Mouse (Mus musculus): Measurements from ENCODE around the gene Fstl4. TPM values are rescaled to one million over a fixed set of nuclear protein-coding genes. Genes with fewer than 3 reads are reported as not detected.

Gene Fstl4
- total RNA-seq, 4 experiments from 2014 or later = 11.3 to 14.9 (median 13.1) TPM

DNA sequence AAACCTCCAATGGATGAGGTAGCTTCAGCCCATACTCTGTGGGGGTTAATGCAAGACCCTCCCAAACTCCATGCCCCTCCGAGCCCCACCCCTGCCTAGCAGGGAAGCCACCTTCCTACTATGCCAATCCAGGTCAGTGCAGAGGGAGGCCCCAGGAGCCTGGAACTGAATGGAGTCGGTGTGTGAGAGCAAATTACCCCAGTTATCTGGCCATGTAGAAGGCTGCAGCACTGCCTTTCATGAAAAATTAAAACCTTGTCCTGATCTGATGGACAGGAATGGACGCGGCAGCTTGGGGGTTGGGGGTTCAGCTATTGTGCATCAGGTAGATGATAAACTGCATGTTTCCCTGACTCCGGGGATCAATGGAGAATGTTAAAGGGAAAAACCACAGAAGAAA lies 139.7 kb downstream of the Fstl4 start:
- DNase-seq (ENCODE audit: low spot score in 2 of 2) = no peak

DNA sequence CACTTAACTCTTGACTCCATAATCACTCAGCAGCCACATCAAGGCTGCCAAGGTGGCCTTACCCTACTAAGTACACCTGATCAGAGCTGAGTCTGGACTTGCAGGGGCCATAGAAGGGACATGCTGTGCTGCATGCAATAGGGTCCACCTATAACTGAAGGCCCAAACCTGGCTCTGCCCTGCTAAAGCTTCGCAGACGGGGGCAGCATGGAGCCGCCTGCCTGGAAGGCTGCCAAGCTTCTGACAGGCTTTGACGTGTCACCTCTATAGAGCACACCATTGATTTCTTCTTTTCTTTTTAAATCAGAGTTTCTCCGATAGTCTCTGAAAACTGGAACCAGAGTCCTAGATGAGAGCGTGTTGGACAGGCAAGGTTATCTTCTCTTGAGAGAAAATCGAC lies 146.4 kb downstream of the Fstl4 start:
- no peak for DNase-seq (ENCODE audit: low spot score in 2 of 2)

DNA sequence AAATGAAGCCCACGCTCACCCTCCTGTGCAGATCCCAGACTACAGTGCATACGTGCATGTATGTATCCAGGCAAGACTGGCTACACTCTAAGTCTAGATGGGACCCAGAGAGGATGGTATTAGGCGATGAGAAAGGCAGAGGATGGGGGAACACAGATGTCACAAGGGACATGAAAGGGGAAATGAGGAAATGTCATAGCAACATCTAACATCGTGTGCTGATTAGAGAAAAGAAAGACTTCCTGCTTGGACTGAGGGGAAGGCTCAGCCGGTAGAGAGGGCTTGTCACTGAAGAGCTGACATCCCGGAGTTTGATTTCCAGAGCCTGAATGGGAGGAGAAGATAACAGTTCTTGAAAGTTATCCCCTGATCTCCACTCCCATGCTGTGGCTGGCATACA lies 150.0 kb downstream of the Fstl4 start:
- no peak for DNase-seq (ENCODE audit: low spot score in 2 of 2)

DNA sequence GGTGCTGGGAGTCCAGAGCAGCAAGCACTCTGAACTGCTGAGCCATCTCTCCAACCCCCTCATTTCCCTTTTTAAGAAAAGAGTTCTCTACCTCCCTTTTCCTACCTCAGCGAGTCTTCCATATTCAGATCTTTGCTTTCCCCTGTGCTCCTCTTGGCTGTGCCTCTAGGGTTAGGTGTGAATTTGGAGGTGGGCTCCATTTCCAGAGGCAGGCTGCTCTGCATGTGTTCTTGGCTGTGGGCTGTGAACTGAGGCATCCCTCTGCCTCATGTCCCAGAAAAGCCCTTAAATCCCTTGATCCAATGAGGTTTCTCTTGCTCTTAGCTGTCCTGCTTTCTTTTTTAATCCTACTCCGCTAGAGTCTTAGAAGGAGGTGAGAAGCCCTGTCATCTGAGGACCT lies 151.2 kb downstream of the Fstl4 start:
- no peak for DNase-seq (ENCODE audit: low spot score in 2 of 2)

DNA sequence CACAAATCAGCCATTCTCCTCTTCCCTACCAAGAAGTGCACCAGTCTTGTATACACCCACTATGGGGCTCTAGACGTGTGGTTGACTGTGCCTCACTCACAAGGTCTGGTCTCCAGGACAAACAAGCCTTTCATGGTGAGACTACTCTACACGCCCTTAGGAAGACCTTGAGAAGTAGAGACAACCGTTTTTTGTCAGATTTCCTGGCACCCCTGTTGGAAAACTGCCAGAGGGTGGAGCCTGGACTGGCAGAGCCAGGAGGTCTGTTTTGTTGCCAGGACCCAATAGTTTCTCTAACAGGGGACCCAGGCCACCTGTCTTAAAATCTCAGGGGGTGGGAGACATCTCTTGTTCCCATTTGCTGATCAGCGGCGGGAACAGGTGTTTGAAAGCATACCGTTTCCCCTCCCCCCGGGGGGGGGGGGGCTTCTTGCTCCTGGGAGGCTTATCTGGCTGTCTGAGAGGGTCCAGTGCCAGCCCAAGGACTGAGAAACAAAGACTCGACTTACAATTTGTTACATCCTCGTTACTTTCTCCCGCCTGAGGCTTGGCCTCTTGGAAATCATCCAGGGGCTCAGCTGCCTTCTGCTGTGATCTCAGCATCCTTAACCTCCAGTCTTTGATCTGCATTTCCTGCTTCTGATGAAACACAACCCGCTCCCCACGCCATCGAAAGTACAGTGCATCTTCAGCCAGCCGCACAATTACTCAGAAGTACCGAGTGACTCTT lies 155.0 kb downstream of the Fstl4 start:
- no peak for DNase-seq (ENCODE audit: low spot score in 2 of 2)

DNA sequence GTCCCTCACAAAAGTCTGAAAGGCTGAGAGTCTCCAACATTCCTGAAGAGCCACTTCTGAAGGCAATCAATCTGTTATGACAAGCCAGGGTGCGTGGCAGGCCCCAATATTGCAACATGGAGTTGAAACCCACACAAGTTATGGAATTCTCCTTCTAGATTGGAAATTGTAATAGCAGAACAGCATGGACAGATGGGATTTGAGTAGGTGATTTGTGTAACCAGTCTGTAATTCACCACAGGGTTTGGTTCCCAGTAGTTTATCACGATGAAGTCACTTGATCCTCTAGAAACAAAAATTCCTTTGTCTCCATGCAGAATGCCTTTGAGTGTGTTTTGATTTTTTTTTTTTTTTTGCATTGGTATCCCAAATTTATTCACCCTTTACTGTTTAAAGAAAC lies 159.8 kb downstream of the Fstl4 start:
- DNase-seq (ENCODE audit: low spot score in 2 of 2) = peak; percentile 21 to 37

DNA sequence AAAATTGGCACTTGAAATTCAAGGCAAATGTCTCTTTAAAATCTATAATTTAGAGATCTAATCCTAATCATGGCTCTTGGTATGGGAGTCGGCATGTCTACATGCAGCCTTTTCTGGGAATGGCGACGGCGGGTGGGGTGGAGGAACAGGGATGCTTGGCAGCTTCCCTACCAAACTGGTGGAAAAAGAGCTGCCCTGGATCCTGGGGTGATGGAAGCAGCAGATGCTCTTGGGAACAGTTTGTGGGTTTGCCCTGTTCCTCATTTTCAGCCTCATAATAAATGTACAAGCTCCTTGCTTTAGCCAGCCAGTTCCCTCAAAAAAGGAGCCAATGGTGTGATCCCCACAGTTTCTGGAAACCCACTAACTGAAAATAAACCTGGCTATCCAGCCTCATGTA lies 163.9 kb downstream of the Fstl4 start:
- peak in 1 of 2 experiments; percentile 34 for DNase-seq (ENCODE audit: low spot score in 2 of 2)

DNA sequence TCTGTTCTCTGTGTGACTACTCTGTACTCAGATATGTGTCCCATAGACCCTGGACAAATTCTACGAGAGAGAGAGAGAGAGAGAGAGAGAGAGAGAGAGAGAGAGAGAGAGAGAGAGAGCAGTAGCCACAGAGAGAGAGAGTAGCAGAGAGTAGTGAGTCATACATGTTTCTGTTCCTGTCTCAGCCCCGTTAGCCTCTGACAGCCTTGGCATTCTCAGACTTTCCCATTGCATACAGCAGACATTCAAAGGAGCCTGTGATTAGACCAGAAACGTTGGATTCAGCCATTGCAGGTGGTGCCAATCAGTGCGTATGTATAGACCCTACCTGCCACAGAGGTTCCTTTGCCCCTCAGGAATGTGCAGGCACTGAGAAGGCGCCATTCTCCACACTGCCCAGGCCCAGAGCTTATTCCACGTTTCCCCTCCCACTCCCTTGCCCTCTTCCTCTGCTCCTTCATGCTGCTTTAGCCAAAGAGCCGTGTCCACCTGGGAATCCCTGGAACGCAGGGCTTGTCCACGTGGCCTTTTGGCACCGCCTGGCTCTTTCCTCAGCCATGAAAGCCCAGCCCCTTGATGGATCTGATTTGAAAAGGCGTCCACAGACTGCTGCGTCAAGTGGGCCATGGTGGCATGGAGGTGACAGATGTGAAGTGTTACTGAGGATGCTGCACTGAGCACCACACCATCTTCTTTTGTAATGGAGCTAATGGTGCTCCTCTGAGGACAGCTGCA lies 175.1 kb downstream of the Fstl4 start:
- no peak for DNase-seq (ENCODE audit: low spot score in 2 of 2)

DNA sequence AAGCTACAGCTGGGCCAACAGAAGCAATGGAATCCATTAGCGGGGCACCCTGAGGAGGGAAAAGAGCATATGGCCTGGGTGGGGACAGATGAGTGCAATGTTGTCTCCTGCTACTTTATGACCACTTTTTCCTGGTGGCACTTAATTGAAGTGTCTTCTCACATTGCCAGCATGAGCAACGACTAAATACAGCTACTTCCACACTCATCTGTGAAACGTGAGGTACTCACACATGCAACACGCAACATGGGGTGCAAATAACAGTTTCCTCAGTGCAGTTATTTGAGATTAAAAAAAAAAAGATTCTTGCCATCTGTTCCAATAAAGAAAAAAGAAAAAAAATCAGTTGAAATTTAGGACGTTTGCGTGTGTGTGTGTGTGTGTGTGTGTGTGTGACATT lies 178.5 kb downstream of the Fstl4 start:
- DNase-seq (ENCODE audit: low spot score in 2 of 2) = no peak

DNA sequence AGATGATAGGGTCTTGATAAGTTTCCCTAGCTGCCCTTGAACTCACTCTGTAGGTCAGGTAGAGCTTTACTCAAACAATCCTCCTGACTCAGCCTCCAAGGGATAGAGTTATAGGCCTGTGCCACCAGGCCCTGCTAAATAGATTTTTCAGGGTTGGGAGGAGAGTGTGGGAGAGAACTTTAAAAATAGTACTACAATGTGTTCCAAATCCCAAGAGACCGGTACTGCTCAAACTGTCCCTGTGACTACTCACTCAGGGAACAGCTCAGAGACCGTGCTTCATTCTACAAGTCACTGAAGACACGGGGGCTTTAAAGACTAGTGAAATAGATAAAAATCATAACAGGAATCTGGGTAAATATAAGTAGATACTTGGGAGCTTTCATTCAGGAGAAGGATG lies 190.6 kb downstream of the Fstl4 start:
- no peak for DNase-seq (ENCODE audit: low spot score in 2 of 2)

DNA sequence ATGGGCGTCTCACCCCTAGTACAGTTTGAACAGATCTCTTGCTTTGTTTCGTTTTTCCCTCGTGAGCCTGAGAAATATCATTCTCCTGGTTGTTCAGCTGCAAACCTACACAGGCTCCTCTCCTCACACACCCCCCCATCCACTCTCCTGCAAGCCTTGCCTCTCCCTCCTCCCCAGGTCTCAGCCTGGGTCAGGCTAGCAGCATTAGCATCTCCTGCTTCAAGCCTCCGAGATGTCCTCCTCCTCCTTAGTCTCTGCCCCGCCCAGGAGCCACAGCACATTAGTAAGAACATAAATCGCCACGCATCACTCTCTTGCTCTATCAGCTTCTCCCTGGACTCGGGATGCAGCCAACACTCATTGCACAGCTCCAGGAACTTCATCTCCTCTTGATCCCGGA lies 204.4 kb downstream of the Fstl4 start:
- no peak for DNase-seq (ENCODE audit: low spot score in 2 of 2)

DNA sequence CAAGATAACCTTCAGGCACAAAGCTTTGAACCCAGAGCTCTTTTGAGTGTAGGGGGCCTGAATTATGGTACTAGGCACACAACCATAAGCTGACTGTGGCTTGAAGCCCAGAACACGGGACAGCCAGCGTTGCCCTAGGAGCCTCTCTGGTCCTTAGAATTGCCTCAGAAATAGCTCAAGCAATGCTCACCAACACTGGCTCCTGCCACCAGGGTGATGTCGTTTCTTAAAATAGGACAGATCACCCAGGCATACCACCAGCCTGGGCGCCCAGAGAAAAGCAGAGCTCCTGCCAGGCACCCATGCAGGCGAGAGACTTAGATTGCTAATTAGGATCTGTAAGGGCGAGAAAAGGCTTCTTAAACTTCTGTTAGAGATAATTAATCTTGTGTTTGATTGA lies 206.0 kb downstream of the Fstl4 start:
- DNase-seq (ENCODE audit: low spot score in 2 of 2) = no peak

DNA sequence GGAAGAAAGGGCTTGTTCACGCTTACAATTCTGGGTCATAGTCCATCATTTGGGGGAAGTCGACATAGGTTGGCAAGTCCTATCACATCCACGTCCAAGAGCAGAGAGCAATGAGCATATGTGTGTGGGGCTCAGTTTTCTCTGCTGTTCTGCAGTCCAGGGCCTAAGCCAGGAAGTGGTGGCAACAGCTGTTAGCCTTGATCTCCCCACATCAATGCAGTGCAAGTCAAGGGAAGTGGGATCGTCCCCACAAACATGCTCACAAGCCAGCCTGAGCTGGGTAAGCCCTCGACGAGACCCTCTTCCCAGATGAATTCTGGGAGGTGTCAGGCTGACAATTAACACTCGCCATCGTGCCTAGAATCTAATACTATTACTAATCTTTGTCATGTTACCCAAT lies 222.6 kb downstream of the Fstl4 start:
- no peak for DNase-seq (ENCODE audit: low spot score in 2 of 2)

DNA sequence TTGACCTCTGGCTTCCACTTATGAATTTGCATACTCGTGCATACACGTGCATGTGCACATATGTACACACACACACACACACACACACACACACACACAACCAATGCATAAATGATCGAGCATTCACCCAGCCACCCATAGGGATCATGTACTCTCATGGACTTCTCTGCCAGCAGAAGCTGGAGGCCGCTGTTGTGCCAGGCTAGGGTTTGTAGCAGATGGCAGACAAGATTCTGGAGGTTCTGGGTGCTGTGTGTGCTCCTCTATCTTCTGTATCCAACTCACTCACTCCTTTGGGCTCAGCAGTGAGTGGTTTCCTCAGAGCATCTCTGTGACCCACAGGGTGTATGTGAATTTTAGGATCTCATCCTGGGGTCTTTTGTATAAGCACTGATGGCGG lies 230.3 kb downstream of the Fstl4 start:
- peak in 1 of 2 experiments; percentile 19 for DNase-seq (ENCODE audit: low spot score in 2 of 2)

DNA sequence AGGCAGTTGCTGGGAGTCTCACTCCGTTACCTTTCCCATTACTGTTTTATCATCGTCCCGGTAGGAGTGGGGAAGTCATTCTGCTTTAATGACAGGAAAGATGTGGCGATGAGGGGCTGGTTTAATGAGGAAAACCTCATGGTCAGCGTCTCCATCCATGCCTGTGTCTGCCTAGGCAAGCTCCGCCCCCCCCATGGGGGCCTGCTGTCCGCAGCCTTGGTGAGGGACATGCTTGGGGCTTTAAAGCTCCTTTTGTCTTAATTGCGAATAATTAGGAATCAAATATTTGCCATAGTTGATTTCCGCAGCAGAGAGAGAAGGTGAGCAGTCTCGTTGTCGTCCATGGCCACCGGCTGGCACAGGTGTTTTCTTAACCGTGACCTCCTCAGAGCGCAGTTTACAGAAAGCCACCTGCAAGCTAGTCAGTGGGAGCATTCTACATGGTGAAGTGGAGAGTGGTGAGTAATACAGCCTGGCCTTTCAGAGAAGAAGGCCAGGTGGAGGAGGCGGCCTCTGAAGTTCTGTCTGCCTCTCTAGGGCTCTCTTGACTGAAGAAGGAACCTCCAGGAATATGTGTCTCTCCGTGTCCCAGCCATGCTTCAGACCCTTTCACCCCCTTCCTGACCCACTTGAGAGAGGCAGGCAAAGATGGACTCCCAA lies 232.1 kb downstream of the Fstl4 start:
- DNase-seq (ENCODE audit: low spot score in 2 of 2) = no peak

DNA sequence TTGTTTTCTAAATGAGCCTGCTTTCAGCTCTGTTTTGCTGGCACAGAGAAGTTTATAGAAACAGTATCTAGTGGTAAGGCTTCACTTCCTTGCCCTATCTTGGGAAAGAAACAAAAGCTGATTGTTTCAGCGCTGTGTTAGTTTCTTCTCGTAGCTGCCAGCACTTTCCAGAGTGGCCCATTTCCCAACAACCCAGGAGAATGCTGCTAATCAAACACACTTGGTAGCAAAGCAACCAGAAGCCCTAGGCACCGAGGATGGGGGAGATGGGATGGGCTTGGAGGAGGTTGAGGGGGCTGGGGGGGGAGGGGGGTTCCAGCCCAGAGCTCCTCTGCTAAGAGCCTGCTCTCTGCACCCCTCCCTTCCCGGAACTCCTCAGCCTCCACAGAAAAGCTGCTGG lies 233.0 kb downstream of the Fstl4 start:
- DNase-seq (ENCODE audit: low spot score in 2 of 2) = peak in 1 of 2 experiments; percentile 15

DNA sequence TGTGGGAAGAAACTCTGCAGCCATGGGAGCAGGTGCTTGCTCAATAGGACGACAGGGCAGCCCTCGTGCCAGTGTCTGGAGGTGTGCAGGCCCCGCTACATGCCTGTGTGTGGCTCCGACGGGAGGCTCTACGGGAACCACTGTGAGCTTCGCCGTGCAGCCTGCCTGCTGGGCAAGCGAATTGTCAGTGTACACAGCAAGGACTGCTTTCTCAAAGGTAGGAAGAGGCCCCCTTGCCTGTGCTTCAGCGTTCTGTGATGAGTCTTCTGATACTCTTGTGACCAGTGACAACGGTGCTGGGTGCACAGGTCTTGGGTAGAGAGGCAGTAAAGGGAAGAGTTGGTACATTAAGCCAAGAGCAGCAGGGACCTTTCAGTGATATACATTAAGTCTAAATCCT lies 235.8 kb downstream of the Fstl4 start:
- DNase-seq (ENCODE audit: low spot score in 2 of 2) = no peak

DNA sequence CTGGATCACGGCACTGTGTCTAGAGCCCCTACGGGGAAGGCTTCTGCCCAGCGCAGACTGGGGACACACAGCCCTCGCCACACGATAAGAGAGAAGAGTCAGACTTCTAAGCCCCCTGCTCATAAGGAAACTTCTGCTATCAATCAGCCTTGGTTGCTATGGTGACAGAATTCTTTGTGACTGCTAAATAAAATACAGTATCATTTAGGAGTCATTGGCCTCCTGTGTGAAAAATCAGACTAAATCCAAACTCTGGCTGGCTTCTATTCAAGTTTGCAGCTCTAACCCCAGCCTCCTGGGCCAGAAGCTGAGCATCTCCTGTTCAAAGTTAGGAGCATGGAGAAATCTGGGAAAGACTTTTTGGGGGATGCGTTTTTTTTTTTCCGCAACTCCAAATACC lies 238.9 kb downstream of the Fstl4 start:
- DNase-seq (ENCODE audit: low spot score in 2 of 2) = no peak

DNA sequence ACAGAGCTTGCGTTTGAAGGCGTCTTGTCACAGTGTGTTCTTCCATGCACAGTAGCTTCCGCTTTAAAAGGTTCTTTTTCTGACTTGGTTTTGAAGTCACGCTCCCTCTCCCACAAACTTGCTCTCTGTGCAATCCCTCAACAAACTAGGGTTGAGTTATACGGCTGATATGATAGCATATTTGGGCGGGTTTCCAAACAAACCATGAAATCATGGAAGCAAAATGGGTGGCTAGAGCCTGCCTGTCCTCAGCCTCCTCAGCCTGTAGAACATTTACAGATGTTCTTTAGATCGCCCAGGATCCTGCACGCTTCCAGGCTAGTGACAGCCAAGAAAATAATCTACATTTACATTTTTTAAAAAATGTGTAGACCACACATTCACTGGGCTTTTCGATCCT lies 239.4 kb downstream of the Fstl4 start:
- no peak for DNase-seq (ENCODE audit: low spot score in 2 of 2)

DNA sequence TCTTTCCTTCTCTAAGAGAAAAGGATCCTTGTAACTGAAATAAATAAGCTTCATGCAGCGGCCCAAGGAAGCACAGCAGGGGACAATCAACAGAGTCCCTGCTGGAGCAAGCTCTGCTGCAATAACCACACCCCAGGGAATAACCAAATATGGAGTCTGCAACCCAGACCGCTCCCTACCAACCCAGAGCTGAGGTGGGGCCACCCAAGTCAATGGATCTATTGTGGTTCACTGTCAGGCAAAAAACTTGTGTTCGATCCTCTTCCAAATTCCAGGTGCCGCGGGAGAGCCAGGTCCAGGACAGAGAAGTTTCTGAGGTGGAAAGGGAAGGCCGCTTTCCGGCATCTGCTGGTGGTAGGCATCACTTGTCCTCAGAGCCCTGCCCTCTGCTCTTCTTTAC lies 245.2 kb downstream of the Fstl4 start:
- DNase-seq (ENCODE audit: low spot score in 2 of 2) = no peak

DNA sequence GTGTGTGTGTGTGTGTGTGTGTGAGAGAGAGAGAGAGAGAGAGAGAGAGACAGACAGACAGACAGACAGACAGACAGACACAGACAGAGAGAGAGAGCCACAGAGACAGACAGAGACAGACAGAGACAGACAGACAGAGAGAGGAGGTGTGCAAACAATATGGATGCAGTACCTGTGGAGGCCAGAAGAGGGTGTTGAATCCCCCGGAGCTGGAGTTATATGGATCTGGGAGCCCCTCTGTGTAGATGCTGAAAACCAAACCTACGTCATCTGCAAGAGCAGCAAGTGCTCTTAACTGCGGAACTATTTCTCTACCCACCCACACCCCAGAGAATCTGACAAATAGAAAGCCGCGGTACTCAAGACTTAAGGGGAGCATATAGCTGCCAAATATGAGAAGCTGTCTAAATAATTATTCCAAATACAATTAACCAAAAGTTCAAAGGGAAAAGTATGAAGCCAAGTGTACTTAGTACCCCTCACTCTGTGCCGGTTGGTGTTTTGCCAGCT lies 247.6 kb downstream of the Fstl4 start:
- DNase-seq (ENCODE audit: low spot score in 2 of 2) = no peak

DNA sequence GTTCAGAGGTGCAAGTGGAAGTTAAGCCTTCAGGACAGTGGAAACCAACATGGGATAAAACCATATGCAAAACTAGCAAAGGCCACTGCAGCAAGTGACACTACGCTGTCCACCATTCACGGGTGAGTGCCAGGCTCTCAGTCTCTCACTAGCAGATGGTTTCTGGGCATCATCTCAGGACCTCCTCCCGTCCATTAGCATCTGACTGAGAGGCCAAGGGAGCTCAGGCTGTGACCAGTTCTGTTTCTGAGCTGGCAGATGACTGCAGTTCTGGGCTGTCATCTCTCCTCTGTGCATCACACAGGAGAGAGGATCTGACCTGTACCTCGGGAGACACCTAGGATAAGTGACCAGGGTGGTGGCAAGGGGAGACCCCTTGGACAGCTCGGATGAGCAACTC lies 249.5 kb downstream of the Fstl4 start:
- no peak for DNase-seq (ENCODE audit: low spot score in 2 of 2)

Data from layer of hippocampus, adult 8-10 months (tissue).